Mouse (Mus musculus) MEL (cell line): ENCODE measurements around the gene Gm3646. TPM values are rescaled to one million over a fixed set of nuclear protein-coding genes. Genes with fewer than 3 reads are reported as not detected.

ENCODE experiments used
- DNase-seq: peaks from one replicate; pipeline ENCODE4 v3.0.0; 2011; ENCODE audit warnings: low read depth, low spot score
- H3K27ac ChIP-seq: 2 replicates; pipeline ENCODE4 v1.5.1; 2012; ENCODE audit warnings: low read depth, mild to moderate bottlenecking, control low read depth, low read length, moderate library complexity; ENCODE audit not compliant: control insufficient read depth
- H3K27me3 ChIP-seq, 2 experiments: fragments of 150-350 bp in 1 of 2; sonication (generic) in 1 of 2; 2 replicates each; pipeline ENCODE4 v1.6.1; 2012; ENCODE audit warnings: low read length in 2 of 2, mild to moderate bottlenecking in 2 of 2, improper control_type of control experiment in 1 of 2, moderate library complexity in 1 of 2; ENCODE audit not compliant: insufficient read depth in 2 of 2, control insufficient read depth in 1 of 2
- H3K36me3 ChIP-seq, 2 experiments: 2 replicates each; pipeline ENCODE4 v1.6.1; 2012 to 2014; ENCODE audit warnings: low read length in 2 of 2, improper control_type of control experiment in 1 of 2, inconsistent platforms in 1 of 2, mild to moderate bottlenecking in 1 of 2; ENCODE audit not compliant: insufficient read depth in 2 of 2, control insufficient read depth in 1 of 2
- H3K4me1 ChIP-seq, 2 experiments: fragments of 150-350 bp in 1 of 2; sonication (generic) in 1 of 2; 2 replicates each; pipeline ENCODE4 v1.6.1; 2012; ENCODE audit warnings: low read length in 2 of 2, improper control_type of control experiment in 1 of 2, mild to moderate bottlenecking in 1 of 2; ENCODE audit not compliant: insufficient read depth in 2 of 2, control insufficient read depth in 1 of 2
- H3K4me3 ChIP-seq, 2 experiments: fragments of 150-350 bp in 1 of 2; sonication (generic) in 1 of 2; 2 replicates each; pipeline ENCODE4 v1.5.1; 2012; ENCODE audit warnings: low read depth in 2 of 2, low read length in 2 of 2, mild to moderate bottlenecking in 2 of 2, moderate library complexity in 2 of 2, control low read depth in 1 of 2, improper control_type of control experiment in 1 of 2; ENCODE audit not compliant: control insufficient read depth in 1 of 2, insufficient read depth in 1 of 2
- H3K79me2 ChIP-seq: 2 replicates; pipeline ENCODE4 v1.6.1; 2012; ENCODE audit warnings: mild to moderate bottlenecking, low read length, moderate library complexity; ENCODE audit not compliant: control insufficient read depth, poor library complexity, insufficient read depth
- H3K9ac ChIP-seq: 2 replicates; pipeline ENCODE4 v1.6.1; 2012; ENCODE audit warnings: low read depth, mild to moderate bottlenecking, control low read depth, low read length, moderate library complexity; ENCODE audit not compliant: control insufficient read depth, poor library complexity, severe bottlenecking
- H3K9me3 ChIP-seq: fragments of 150-350 bp; sonication (generic); replicated peaks from 2 replicates; pipeline ENCODE4 v1.6.1; 2012; ENCODE audit warnings: mild to moderate bottlenecking, low read length, improper control_type of control experiment, moderate library complexity; ENCODE audit not compliant: insufficient read depth
- BHLHE40 ChIP-seq: IDR thresholded peaks from 2 replicates; pipeline ENCODE4 v1.6.1; 2012; ENCODE audit warnings: low read depth, mild to moderate bottlenecking, inconsistent platforms, low read length, improper control_type of control experiment, borderline replicate concordance
- CTCF ChIP-seq, 3 experiments: IDR thresholded peaks in 2 of 3; conservative IDR thresholded peaks in 1 of 3; 2 replicates each; pipeline ENCODE4 v1.5.1; 2011 to 2012; ENCODE audit warnings: low read length in 3 of 3, low read depth in 2 of 3, mild to moderate bottlenecking in 2 of 3, improper control_type of control experiment in 1 of 3, inconsistent platforms in 1 of 3, mixed read lengths in 1 of 3, moderate library complexity in 1 of 3; ENCODE audit not compliant: control insufficient read depth in 1 of 3, insufficient read depth in 1 of 3, poor library complexity in 1 of 3, severe bottlenecking in 1 of 3
- ELF1 ChIP-seq: IDR thresholded peaks from 2 replicates; pipeline ENCODE4 v1.6.1; 2014; ENCODE audit warnings: low read depth, mild to moderate bottlenecking, inconsistent platforms, low read length, improper control_type of control experiment, moderate library complexity
- ETS1 ChIP-seq: IDR thresholded peaks from 2 replicates; pipeline ENCODE4 v1.6.1; 2012; ENCODE audit warnings: low read depth, mild to moderate bottlenecking, inconsistent platforms, low read length, improper control_type of control experiment, moderate library complexity
- HCFC1 ChIP-seq: IDR thresholded peaks from 2 replicates; pipeline ENCODE4 v1.6.1; 2012; ENCODE audit warnings: low read depth, mild to moderate bottlenecking, inconsistent platforms, low read length, improper control_type of control experiment, moderate library complexity
- JUND ChIP-seq: IDR thresholded peaks from 2 replicates; pipeline ENCODE4 v1.6.1; 2011; ENCODE audit warnings: low read depth, mild to moderate bottlenecking, improper control_type of control experiment, low read length
- KAT2A ChIP-seq: conservative IDR thresholded peaks from 2 replicates; pipeline ENCODE4 v1.6.1; 2012; ENCODE audit warnings: low read depth, low read length, improper control_type of control experiment, inconsistent platforms
- MAX ChIP-seq: IDR thresholded peaks from 2 replicates; pipeline ENCODE4 v1.6.1; 2011; ENCODE audit warnings: low read length, improper control_type of control experiment
- MYC ChIP-seq: IDR thresholded peaks from 2 replicates; pipeline ENCODE4 v1.6.1; 2011; ENCODE audit warnings: low read depth, mild to moderate bottlenecking, low read length, improper control_type of control experiment, moderate library complexity
- NELFE ChIP-seq: IDR thresholded peaks from 2 replicates; pipeline ENCODE4 v1.6.1; 2011; ENCODE audit warnings: low read depth, low read length, improper control_type of control experiment
- NRF1 ChIP-seq: IDR thresholded peaks from 2 replicates; pipeline ENCODE4 v1.6.1; 2014; ENCODE audit warnings: low read depth, mild to moderate bottlenecking, inconsistent platforms, low read length, improper control_type of control experiment, moderate library complexity; ENCODE audit not compliant: poor library complexity, insufficient read depth, severe bottlenecking
- POLR2AphosphoS5 ChIP-seq: IDR thresholded peaks from 2 replicates; pipeline ENCODE4 v1.6.1; 2012; ENCODE audit warnings: low read depth, borderline replicate concordance, mild to moderate bottlenecking, inconsistent platforms, low read length, moderate library complexity, mixed read lengths
- RAD21 ChIP-seq: IDR thresholded peaks from 2 replicates; pipeline ENCODE4 v1.6.1; 2011; ENCODE audit warnings: mild to moderate bottlenecking, low read depth, low read length, improper control_type of control experiment
- TAL1 ChIP-seq: IDR thresholded peaks from 2 replicates; pipeline ENCODE4 v1.6.1; 2012; ENCODE audit warnings: mild to moderate bottlenecking, inconsistent platforms, low read length, moderate library complexity, mixed read lengths
- TBP ChIP-seq: IDR thresholded peaks from 2 replicates; pipeline ENCODE4 v1.8.0; 2011; ENCODE audit warnings: low read depth, low read length, improper control_type of control experiment
- USF1 ChIP-seq: IDR thresholded peaks from 2 replicates; pipeline ENCODE4 v1.6.1; 2014; ENCODE audit warnings: low read depth, mild to moderate bottlenecking, inconsistent platforms, low read length, improper control_type of control experiment, moderate library complexity
- USF2 ChIP-seq, 2 experiments: IDR thresholded peaks; 2 replicates each; pipeline ENCODE4 v1.6.1; 2011 to 2012; ENCODE audit warnings: improper control_type of control experiment in 2 of 2, low read length in 2 of 2, borderline replicate concordance in 1 of 2, inconsistent platforms in 1 of 2, low read depth in 1 of 2, mild to moderate bottlenecking in 1 of 2; ENCODE audit not compliant: insufficient read depth in 1 of 2
- ZC3H11A ChIP-seq: IDR thresholded peaks from 2 replicates; pipeline ENCODE4 v1.6.1; 2012; ENCODE audit warnings: low read depth, mild to moderate bottlenecking, inconsistent platforms, low read length, improper control_type of control experiment
- polyA plus RNA-seq, 2 experiments: library from polyadenylated mRNA; stranded (reverse) in 1 of 2; unstranded in 1 of 2; fragments of >175 nt in 1 of 2; fragments of >200 nt in 1 of 2; gene quantifications; 2 replicates each; pipeline versions ENCODE4 v1.2.1 to v1.2.4; 2012; ENCODE audit warnings: low replicate concordance in 2 of 2, low read depth in 1 of 2; ENCODE audit not compliant: insufficient read length in 2 of 2, insufficient read depth in 1 of 2, missing spikeins in 1 of 2
- total RNA-seq: library from RNA; depleted of rRNA; stranded (reverse); fragments of 300-350 nt; gene quantifications from 2 replicates; pipeline ENCODE4 v1.2.3, GENCODE M21; 2012

The Gm3646 gene
- total and polyA plus RNA-seq, 3 experiments: not detected

DNA sequence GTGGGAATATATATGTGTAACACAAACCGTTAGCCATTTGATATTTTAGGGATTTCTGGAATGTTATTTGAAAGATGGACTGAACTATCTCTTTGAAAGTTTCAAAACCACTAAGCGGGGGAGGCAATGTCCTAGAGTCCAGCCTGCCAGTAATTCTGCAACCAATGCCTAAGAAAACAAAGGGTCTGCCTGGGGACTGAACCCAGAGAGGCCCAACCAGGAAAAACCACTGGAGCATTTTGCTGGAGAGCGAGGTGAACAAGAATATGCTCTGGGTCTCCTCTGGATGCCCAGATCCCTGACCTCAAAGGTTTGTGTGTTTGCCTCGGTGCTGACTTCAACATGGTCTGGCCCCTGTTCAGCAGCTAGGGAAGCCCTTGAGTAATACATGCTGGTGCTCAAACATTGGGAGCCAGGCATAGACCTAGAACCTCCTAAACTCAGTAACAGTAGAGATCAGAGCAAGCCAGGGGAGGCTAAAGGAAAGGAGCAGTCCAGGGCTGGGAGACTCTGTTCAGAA, 41.0 kb upstream of the Gm3646 start:
- Histone ChIP-seq H3K27me3 (no peaks in the 10 kb centered on the region), H3K79me2 (no peaks in the 10 kb centered on the region), H3K9me3 (no peaks in the 10 kb centered on the region), H3K36me3 (no peaks in the 10 kb centered on the region), H3K4me1 (no peaks in the 10 kb centered on the region), H3K27ac (no peak overlapping the region), H3K9ac (no peak overlapping the region), H3K4me3 (no peak overlapping the region)
- no peak for DNase-seq
- no peak for TF ChIP-seq RAD21
- no peak for TF ChIP-seq ZC3H11A
- no peak for TF ChIP-seq ELF1
- no peak for TF ChIP-seq ETS1
- TF ChIP-seq USF1: no peak
- TF ChIP-seq POLR2AphosphoS5: no peak
- TF ChIP-seq NELFE: no peak

DNA sequence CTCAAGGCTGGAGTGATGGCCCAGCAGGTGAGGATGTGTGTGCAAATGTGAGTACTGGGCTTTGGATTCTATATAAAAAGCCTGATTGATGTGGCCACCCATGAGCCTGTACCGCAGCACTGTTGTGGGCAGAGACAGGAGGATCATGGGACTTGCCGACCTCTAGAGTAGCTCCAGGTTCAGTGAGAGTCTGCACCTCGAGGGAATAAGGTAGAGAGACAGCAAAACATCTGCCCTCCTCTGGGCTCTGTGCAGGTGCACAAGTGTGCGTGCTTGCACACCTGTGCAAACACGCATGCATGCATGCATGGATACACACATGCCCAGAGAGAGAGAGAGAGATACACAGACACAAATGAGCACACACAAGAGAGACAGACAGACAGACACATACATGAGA, 38.2 kb upstream of the Gm3646 start:
- TF ChIP-seq USF1 (no peak), KAT2A (no peak), ETS1 (no peak), NRF1 (no peak), JUND (no peak), RAD21 (no peak), CTCF (IDR thresholded peaks at IDR 0.05 in 2 of 3, conservative IDR thresholded peaks at IDR 0.05 in 1 of 3; ENCODE audit: control insufficient read depth in 1 of 3, insufficient read depth in 1 of 3, low read depth in 2 of 3, low read length in 3 of 3, poor library complexity in 1 of 3, severe bottlenecking in 1 of 3) (no peak), TAL1 (no peak), BHLHE40 (no peak), USF2 (IDR thresholded peaks at IDR 0.05; ENCODE audit: borderline replicate concordance in 1 of 2, insufficient read depth in 1 of 2, low read depth in 1 of 2, low read length in 2 of 2) (no peak), MAX (no peak), MYC (no peak), HCFC1 (no peak), TBP (no peak)
- peaks cover 0 to 6% of the 10 kb centered on the region in 2 experiments; a peak in 2 of 4 replicates for H3K4me1 ChIP-seq
- no peaks in the 10 kb centered on the region for H3K27me3 ChIP-seq
- H3K79me2 ChIP-seq: no peaks in the 10 kb centered on the region
- no peak for DNase-seq
- H3K9ac ChIP-seq: no peak overlapping the region
- no peak overlapping the region for H3K27ac ChIP-seq
- no peak overlapping the region for H3K4me3 ChIP-seq
- H3K9me3 ChIP-seq: no peaks in the 10 kb centered on the region
- no peaks in the 10 kb centered on the region for H3K36me3 ChIP-seq
